Mouse (Mus musculus): Measurements from ENCODE around the gene Prpf31.

The Prpf31 gene

GRCm38 (mm10) chr7:3617242-3617995, 12.4 kb upstream of the Prpf31 start, which contains the start of gene Ndufa3:
Gene Ndufa3, plus strand, starts transcription at chr7:3617373.
- peak; percentile 72 for DNase-seq (ENCODE audit: extremely low read depth, low read depth, low spot score)

- no peak for DNase-seq (ENCODE audit: extremely low read depth, low read depth, low spot score)
Measured at GRCm38 (mm10) chr7:3629030-3629429, 755 bp upstream of the Prpf31 start.

GRCm38 (mm10) chr7:3630478-3630815, 662 bp downstream of the Prpf31 start:
- DNase-seq (ENCODE audit: extremely low read depth, low read depth, low spot score) = no peak

GRCm38 (mm10) chr7:3643412-3643811, 13.6 kb downstream of the Prpf31 start:
- DNase-seq (ENCODE audit: extremely low read depth, low read depth, low spot score) = no peak

- no peak for DNase-seq (ENCODE audit: extremely low read depth, low read depth, low spot score)
Measured at GRCm38 (mm10) chr7:3643843-3644242, 14.1 kb downstream of the Prpf31 start.

- no peak for DNase-seq (ENCODE audit: extremely low read depth, low read depth, low spot score)
Measured at GRCm38 (mm10) chr7:3644348-3644671, 14.5 kb downstream of the Prpf31 start.

GRCm38 (mm10) chr7:3644672-3645487, 15.1 kb downstream of the Prpf31 start, which contains the start of gene Cnot3:
Gene Cnot3, plus strand, starts transcription at chr7:3645268.
- peak; percentile 99 for DNase-seq (ENCODE audit: extremely low read depth, low read depth, low spot score)

GRCm38 (mm10) chr7:3645488-3646025, 15.8 kb downstream of the Prpf31 start:
- no peak for DNase-seq (ENCODE audit: extremely low read depth, low read depth, low spot score)

- DNase-seq (ENCODE audit: extremely low read depth, low read depth, low spot score) = no peak
Measured at GRCm38 (mm10) chr7:3646188-3646587, 16.4 kb downstream of the Prpf31 start.

- no peak for DNase-seq (ENCODE audit: extremely low read depth, low read depth, low spot score)
Measured at GRCm38 (mm10) chr7:3646641-3647040, 16.9 kb downstream of the Prpf31 start.

GRCm38 (mm10) chr7:3656966-3657365, 27.2 kb downstream of the Prpf31 start:
- no peak for DNase-seq (ENCODE audit: extremely low read depth, low read depth, low spot score)

GRCm38 (mm10) chr7:3658578-3658977, 28.8 kb downstream of the Prpf31 start:
- no peak for DNase-seq (ENCODE audit: extremely low read depth, low read depth, low spot score)

- no peak for DNase-seq (ENCODE audit: extremely low read depth, low read depth, low spot score)
Measured at GRCm38 (mm10) chr7:3664524-3665214, 34.9 kb downstream of the Prpf31 start.

GRCm38 (mm10) chr7:3665215-3666114, 35.7 kb downstream of the Prpf31 start, which contains the start of gene Leng1:
Gene Leng1, minus strand, starts transcription at chr7:3665840.
- DNase-seq (ENCODE audit: extremely low read depth, low read depth, low spot score) = peak; percentile 97

- DNase-seq (ENCODE audit: extremely low read depth, low read depth, low spot score) = no peak
Measured at GRCm38 (mm10) chr7:3666921-3667391, 37.2 kb downstream of the Prpf31 start.

- DNase-seq (ENCODE audit: extremely low read depth, low read depth, low spot score) = no peak
Measured at GRCm38 (mm10) chr7:3674507-3675227, 44.9 kb downstream of the Prpf31 start.

GRCm38 (mm10) chr7:3675228-3675548, 45.4 kb downstream of the Prpf31 start:
- no peak for DNase-seq (ENCODE audit: extremely low read depth, low read depth, low spot score)

- DNase-seq (ENCODE audit: extremely low read depth, low read depth, low spot score) = no peak
Measured at GRCm38 (mm10) chr7:3676371-3676770, 46.6 kb downstream of the Prpf31 start.

GRCm38 (mm10) chr7:3677342-3677741, 47.6 kb downstream of the Prpf31 start, which contains the start of gene Tmc4:
Gene Tmc4, minus strand, starts transcription at chr7:3677553.
- DNase-seq (ENCODE audit: extremely low read depth, low read depth, low spot score) = no peak
